Mouse (Mus musculus) neural tube, embryonic 15.5 days (tissue): ENCODE results near the gene Mis18a. TPM values are rescaled to one million over a fixed set of nuclear protein-coding genes. Genes with fewer than 3 reads are reported as not detected.

Experiments used
- ATAC-seq: fragments of 200-750 bp; cut with Nextera tagmentation; 2 replicates; pipeline ENCODE4 v1.8.0; 2017; ENCODE audit warnings: mild to moderate bottlenecking, moderate TSS enrichment, moderate library complexity; ENCODE audit not compliant: low FRiP score
- H3K27ac ChIP-seq: fragments of 300-500 bp; sonication (generic); replicated peaks from 2 replicates; pipeline ENCODE4 v1.5.1; 2015; ENCODE audit warnings: mild to moderate bottlenecking, inconsistent platforms
- H3K27me3 ChIP-seq: fragments of 300-500 bp; sonication (generic); replicated peaks from 2 replicates; pipeline ENCODE4 v1.6.1; 2015; ENCODE audit warnings: inconsistent platforms
- H3K36me3 ChIP-seq: fragments of 300-500 bp; sonication (generic); 2 replicates; pipeline ENCODE4 v1.6.1; 2015; ENCODE audit warnings: inconsistent platforms
- H3K4me1 ChIP-seq: fragments of 300-500 bp; sonication (generic); 2 replicates; pipeline ENCODE4 v1.6.1; 2015; ENCODE audit warnings: inconsistent platforms
- H3K4me2 ChIP-seq: fragments of 300-500 bp; sonication (generic); 2 replicates; pipeline ENCODE4 v1.6.1; 2015; ENCODE audit warnings: inconsistent platforms, mild to moderate bottlenecking, moderate library complexity
- H3K4me3 ChIP-seq: fragments of 300-500 bp; sonication (generic); replicated peaks from 2 replicates; pipeline ENCODE4 v1.5.1; 2015; ENCODE audit warnings: mild to moderate bottlenecking, inconsistent platforms
- H3K9ac ChIP-seq: fragments of 300-500 bp; sonication (generic); replicated peaks from 2 replicates; pipeline ENCODE4 v1.6.1; 2015; ENCODE audit warnings: mild to moderate bottlenecking, inconsistent platforms
- H3K9me3 ChIP-seq: fragments of 300-500 bp; sonication (generic); replicated peaks from 2 replicates; pipeline ENCODE4 v1.6.1; 2016; ENCODE audit warnings: inconsistent platforms
- WGBS: fragments of 180-500 bp; shearing (Covaris S2); methylation state at CpG from one replicate; pipeline ENCODE4 v1.1.7; 2015; ENCODE audit warnings: mixed read lengths; 5-methylcytosine and 5-hydroxymethylcytosine counted together
- polyA plus RNA-seq: library from polyadenylated mRNA; unstranded; fragments of >200 nt; fragmentation: Nextera tagmentation; extraction: Ambion mirVana; gene quantifications from 2 replicates; pipeline ENCODE4 v1.2.1, GENCODE M21; 2015

Mis18a gene
- polyA plus RNA-seq: 20.4 and 31.3 TPM in 2 replicates

GRCm38 (mm10) chr16:90727233-90728115, at the start of gene Mis18a:
Gene Mis18a, minus strand, starts transcription at chr16:90727404.
- Histone ChIP-seq H3K9ac (peak within 1 kb of the TSS; percentile 59), H3K27ac (peak within 1 kb of the TSS; percentile 81), H3K4me3 (peak within 1 kb of the TSS; percentile 72), H3K9me3 (peaks cover 4% of the 10 kb centered on the region; the same call in 1 of the 2 replicates), H3K27me3 (no peaks in the 10 kb centered on the region), H3K4me2 (peak within 1 kb of the TSS; percentile 99), H3K36me3 (no peaks in the 10 kb centered on the region), H3K4me1 (peaks cover 16% of the 10 kb centered on the region)
- ATAC-seq: peak; percentile 97
- under 1% methylated on average over 53 of the region's 53 CpGs for WGBS

GRCm38 (mm10) chr16:90775946-90776520, 48.8 kb upstream of the Mis18a start:
- Histone ChIP-seq H3K4me1 (no peaks in the 10 kb centered on the region), H3K4me3 (no peak overlapping the region), H3K9ac (no peak overlapping the region), H3K4me2 (no peak overlapping the region), H3K36me3 (peaks cover 99% of the 10 kb centered on the region), H3K9me3 (no peaks in the 10 kb centered on the region), H3K27me3 (no peaks in the 10 kb centered on the region), H3K27ac (no peak overlapping the region)
- no peak for ATAC-seq
- 87% methylated on average over 10 of the region's 10 CpGs for WGBS

DNA sequence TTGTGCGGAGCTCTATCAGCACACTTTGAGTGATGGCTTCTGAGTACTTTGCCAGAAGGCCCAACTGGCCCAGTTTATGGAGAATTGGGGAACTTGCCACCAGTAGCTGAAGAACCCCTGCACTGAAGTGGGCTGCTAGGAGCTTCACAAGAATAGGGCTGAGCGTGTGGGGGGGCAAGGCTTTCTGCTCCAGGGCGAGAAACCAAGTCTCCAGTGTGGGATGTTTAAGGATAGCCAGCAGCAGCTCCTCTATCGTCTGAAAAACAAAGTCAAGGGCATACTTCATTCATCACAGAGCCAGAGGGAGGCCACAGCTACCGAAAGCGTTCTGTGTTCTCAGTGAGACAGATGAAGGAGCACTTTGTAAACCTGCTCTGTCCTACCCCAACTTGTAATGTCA, 47.4 kb upstream of the Mis18a start:
- 86% methylated on average over 6 of the region's 6 CpGs for WGBS
- no peak for ATAC-seq
- H3K36me3 ChIP-seq: peaks cover 99% of the 10 kb centered on the region

GRCm38 (mm10) chr16:90774216-90774615, 47.0 kb upstream of the Mis18a start:
- Histone ChIP-seq H3K27me3 (no peaks in the 10 kb centered on the region), H3K4me2 (no peak overlapping the region), H3K9me3 (no peaks in the 10 kb centered on the region), H3K36me3 (peaks cover 99% of the 10 kb centered on the region), H3K27ac (no peak overlapping the region), H3K9ac (no peak overlapping the region), H3K4me1 (no peaks in the 10 kb centered on the region), H3K4me3 (no peak overlapping the region)
- WGBS: 92% methylated on average over 12 of the region's 12 CpGs
- no peak for ATAC-seq

More for the DNA sequence above, 47.4 kb upstream of the Mis18a start:
- Histone ChIP-seq H3K4me2 (no peak overlapping the region), H3K4me1 (no peaks in the 10 kb centered on the region), H3K9ac (no peak overlapping the region), H3K27ac (no peak overlapping the region), H3K4me3 (no peak overlapping the region), H3K9me3 (no peaks in the 10 kb centered on the region), H3K27me3 (no peaks in the 10 kb centered on the region)

DNA sequence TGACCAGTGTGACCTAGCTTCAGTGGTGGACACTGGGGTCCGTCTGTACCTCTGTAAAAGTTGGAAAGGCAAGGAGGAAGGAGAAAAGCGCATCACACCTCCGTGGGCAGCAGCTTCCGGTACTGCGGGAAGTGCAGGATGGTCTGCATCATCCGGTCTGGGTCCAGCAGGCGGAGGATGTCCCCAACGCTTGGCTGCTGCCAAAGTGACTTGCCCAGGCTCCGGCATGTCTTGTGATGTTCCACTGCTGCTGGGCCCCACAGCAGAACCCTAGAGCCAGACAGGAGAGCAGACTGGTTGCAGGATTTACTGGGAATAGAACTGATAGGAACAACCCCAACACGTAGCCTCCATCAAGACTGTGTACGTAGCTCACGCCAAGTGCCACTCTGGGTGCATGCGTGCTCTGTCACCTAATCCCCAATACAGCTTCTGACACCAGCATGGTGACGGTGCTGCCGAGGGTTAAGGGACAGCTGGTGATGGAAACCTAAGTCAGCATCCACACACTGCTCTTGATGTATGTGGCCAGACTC, 39.8 kb upstream of the Mis18a start:
- no peak overlapping the region for H3K4me2 ChIP-seq
- no peak for ATAC-seq
- no peaks in the 10 kb centered on the region for H3K9me3 ChIP-seq
- H3K27ac ChIP-seq: no peak overlapping the region
- H3K9ac ChIP-seq: no peak overlapping the region
- H3K27me3 ChIP-seq: no peaks in the 10 kb centered on the region
- 97% methylated on average over 15 of the region's 15 CpGs for WGBS
- no peak overlapping the region for H3K4me3 ChIP-seq
- peaks cover 83% of the 10 kb centered on the region for H3K36me3 ChIP-seq
- no peaks in the 10 kb centered on the region for H3K4me1 ChIP-seq

DNA sequence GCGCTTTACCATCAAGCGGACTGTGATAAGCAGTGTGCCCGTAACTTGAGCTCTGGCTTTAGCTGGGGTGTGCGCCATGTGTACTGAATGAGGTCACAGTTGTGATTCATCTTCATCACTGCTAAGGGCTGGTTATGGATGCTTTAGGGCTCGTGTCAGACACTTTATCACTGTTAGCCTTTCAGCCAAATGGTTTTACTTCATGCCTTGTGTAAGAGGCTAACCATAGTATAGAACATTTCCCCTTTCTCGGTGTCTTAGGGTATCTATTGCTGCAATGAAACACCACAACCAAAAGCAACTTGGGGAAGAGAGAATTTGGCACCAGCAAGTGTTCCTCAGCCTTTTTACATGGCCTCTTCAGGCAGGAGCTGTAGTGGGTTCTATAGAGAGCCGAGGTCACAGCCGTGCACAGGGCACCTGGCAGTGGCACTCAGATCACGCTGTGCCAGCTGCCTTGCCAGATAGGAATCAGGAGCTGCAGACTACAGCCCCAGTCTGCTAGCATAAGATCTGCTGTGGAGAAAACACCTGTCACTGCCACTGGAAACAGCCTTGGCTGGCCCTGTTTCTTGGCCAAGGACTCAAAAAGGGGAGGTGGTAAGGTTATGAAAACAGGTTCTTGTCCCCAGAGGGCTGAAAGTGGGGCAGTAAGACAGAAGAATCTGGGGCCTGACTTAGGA, 38.1 kb upstream of the Mis18a start:
- Histone ChIP-seq H3K27me3 (no peaks in the 10 kb centered on the region), H3K4me1 (no peaks in the 10 kb centered on the region), H3K36me3 (peaks cover 83% of the 10 kb centered on the region), H3K9me3 (no peaks in the 10 kb centered on the region), H3K27ac (no peak overlapping the region), H3K4me3 (no peak overlapping the region), H3K9ac (no peak overlapping the region), H3K4me2 (no peak overlapping the region)
- ATAC-seq: no peak
- 91% methylated on average over 9 of the region's 9 CpGs for WGBS

DNA sequence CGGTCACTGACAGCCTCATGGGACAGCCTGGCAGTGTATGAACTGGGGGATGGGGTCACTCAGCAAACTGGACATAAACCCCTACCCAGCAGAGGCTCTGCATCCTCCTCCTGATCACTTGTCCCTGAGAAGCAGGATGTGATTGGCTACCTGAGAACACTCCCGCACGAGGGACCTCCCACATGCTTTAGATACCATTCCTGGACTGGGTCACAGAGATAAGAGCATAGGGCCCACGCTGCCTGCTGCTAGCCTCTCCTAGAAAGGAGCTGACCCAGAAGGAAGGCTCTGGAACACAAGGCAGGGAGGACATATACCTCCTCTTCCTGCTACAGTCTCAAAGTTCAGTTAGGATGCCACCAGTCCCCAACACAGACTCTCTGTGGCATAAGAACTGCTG, 33.3 kb upstream of the Mis18a start:
- no peaks in the 10 kb centered on the region for H3K27me3 ChIP-seq
- ATAC-seq: no peak
- H3K9ac ChIP-seq: no peak overlapping the region
- WGBS: 82% methylated on average over 4 of the region's 4 CpGs
- no peaks in the 10 kb centered on the region for H3K9me3 ChIP-seq
- H3K27ac ChIP-seq: no peak overlapping the region
- H3K4me2 ChIP-seq: no peak overlapping the region
- peaks cover 71% of the 10 kb centered on the region for H3K36me3 ChIP-seq
- H3K4me3 ChIP-seq: no peak overlapping the region
- H3K4me1 ChIP-seq: no peaks in the 10 kb centered on the region

DNA sequence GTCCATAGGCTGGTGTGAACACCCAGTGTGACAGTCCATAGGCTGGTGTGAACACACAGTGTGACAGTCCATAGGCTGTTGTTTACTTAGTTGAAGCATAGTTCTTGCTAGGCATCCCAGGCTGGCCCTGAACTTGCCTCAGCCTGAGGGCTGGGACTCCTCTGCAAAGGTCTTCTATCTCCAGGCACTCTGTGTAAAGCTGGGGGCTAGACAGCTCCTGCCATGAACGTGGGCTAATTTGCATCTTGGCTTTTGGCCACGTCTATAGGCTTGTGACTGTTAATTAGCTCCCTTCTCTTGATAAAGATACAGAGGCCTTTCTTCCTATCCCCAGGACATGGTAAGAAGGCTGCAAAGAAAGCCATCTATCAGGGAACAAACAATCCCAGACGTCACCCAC, 32.1 kb upstream of the Mis18a start:
- Histone ChIP-seq H3K9me3 (no peaks in the 10 kb centered on the region), H3K36me3 (peaks cover 74% of the 10 kb centered on the region), H3K9ac (no peak overlapping the region), H3K27ac (no peak overlapping the region), H3K27me3 (no peaks in the 10 kb centered on the region), H3K4me3 (no peak overlapping the region), H3K4me2 (no peak overlapping the region), H3K4me1 (no peaks in the 10 kb centered on the region)
- WGBS: 27% methylated on average over 3 of the region's 3 CpGs
- no peak for ATAC-seq

DNA sequence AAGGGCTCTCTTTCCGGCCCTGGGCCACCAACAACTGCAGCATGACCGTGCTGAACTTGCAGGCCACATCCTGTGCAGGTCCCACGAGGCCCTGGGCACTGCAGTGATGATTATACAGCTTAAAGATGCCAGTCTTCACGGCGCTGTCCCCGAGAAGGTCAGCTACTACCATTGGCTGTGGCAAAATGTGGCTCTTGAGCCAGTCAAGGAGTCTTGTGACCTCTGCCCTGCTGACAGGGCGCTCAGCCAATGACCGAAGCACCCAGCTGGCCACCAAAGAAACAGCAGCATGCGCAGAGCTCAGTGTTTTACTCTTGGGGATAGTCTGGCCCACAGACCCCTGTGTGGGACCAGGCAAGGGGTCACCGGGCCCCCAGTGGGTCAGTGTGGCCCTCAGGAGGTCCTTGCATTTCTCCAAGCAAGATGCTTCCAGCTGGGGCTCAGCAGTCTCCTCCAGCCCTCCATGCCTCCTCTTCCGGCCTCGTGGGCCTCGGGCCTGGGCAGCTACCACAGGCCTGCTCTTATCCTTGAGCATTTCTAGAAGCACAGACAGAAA, 26.3 kb upstream of the Mis18a start:
- Histone ChIP-seq H3K27ac (no peak overlapping the region), H3K36me3 (peaks cover 64% of the 10 kb centered on the region), H3K4me3 (no peak overlapping the region), H3K9me3 (no peaks in the 10 kb centered on the region), H3K4me2 (no peak overlapping the region), H3K4me1 (no peaks in the 10 kb centered on the region), H3K9ac (no peak overlapping the region), H3K27me3 (no peaks in the 10 kb centered on the region)
- WGBS: 95% methylated on average over 13 of the region's 13 CpGs
- ATAC-seq: no peak

GRCm38 (mm10) chr16:90748169-90748568, 21.0 kb upstream of the Mis18a start:
- WGBS: 92% methylated on average over 7 of the region's 7 CpGs
- Histone ChIP-seq H3K9ac (no peak overlapping the region), H3K4me1 (no peaks in the 10 kb centered on the region), H3K36me3 (peaks cover 24% of the 10 kb centered on the region), H3K4me3 (no peak overlapping the region), H3K27ac (no peak overlapping the region), H3K4me2 (no peak overlapping the region), H3K27me3 (no peaks in the 10 kb centered on the region), H3K9me3 (no peaks in the 10 kb centered on the region)
- no peak for ATAC-seq

DNA sequence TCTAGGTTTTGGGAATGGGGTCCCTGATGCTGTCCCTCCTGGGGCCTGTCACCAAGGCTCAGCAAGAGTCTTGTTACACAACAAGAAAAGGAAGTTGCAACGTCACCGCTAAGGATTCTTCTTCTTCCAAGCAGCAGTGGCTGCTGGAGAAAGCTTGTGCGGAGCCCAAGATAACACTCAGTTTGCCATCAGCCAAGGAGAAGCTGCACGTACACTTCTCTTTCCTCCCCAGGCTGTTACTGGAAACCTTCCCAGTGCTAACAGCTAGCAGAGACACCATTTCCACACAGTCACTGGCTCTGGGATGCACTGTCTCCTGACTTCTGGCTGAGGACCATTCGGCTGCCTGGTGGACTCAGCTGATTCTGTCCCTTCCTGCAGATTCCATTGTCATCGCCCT, 19.9 kb upstream of the Mis18a start:
- H3K27ac ChIP-seq: no peak overlapping the region
- H3K4me1 ChIP-seq: peaks cover 2% of the 10 kb centered on the region
- H3K27me3 ChIP-seq: no peaks in the 10 kb centered on the region
- ATAC-seq: no peak
- H3K4me3 ChIP-seq: no peak overlapping the region
- peaks cover 16% of the 10 kb centered on the region for H3K36me3 ChIP-seq
- no peak overlapping the region for H3K4me2 ChIP-seq
- no peaks in the 10 kb centered on the region for H3K9me3 ChIP-seq
- no peak overlapping the region for H3K9ac ChIP-seq
- 92% methylated on average over 6 of the region's 6 CpGs for WGBS
